Mouse (Mus musculus) thymus, adult 2 months (tissue): ENCODE measurements around the gene Eaf1.

Experiments used
- CTCF ChIP-seq: fragments of 200-500 bp; IDR thresholded peaks from 2 replicates; pipeline ENCODE4 v1.5.1; 2012; ENCODE audit warnings: mild to moderate bottlenecking, control low read depth, low read length, moderate library complexity, borderline replicate concordance; ENCODE audit not compliant: control insufficient read depth, poor library complexity, insufficient read depth; ENCODE audit errors: extremely low read depth
- POLR2A ChIP-seq: fragments of 200-500 bp; IDR thresholded peaks from 2 replicates; pipeline ENCODE4 v1.6.1; 2012; ENCODE audit warnings: mild to moderate bottlenecking, low read length, control low read depth, moderate library complexity; ENCODE audit not compliant: control insufficient read depth, poor library complexity, insufficient read depth; ENCODE audit errors: extremely low read depth

GRCm38 (mm10) chr14:31464176-31464575 lies 30.0 kb upstream of the Eaf1 start:
- TF ChIP-seq CTCF, result no peak
- no peak for TF ChIP-seq POLR2A
